Mouse (Mus musculus) MEL (cell line): ENCODE measurements around the gene Ablim1. TPM values are rescaled to one million over a fixed set of nuclear protein-coding genes. Genes with fewer than 3 reads are reported as not detected.

Source experiments
- DNase-seq: peaks from one replicate; pipeline ENCODE4 v3.0.0; 2011; ENCODE audit warnings: low read depth, low spot score
- H3K27ac ChIP-seq: 2 replicates; pipeline ENCODE4 v1.5.1; 2012; ENCODE audit warnings: low read depth, mild to moderate bottlenecking, control low read depth, low read length, moderate library complexity; ENCODE audit not compliant: control insufficient read depth
- H3K27me3 ChIP-seq, 2 experiments: fragments of 150-350 bp in 1 of 2; sonication (generic) in 1 of 2; 2 replicates each; pipeline ENCODE4 v1.6.1; 2012; ENCODE audit warnings: low read length in 2 of 2, mild to moderate bottlenecking in 2 of 2, improper control_type of control experiment in 1 of 2, moderate library complexity in 1 of 2; ENCODE audit not compliant: insufficient read depth in 2 of 2, control insufficient read depth in 1 of 2
- H3K36me3 ChIP-seq, 2 experiments: 2 replicates each; pipeline ENCODE4 v1.6.1; 2012 to 2014; ENCODE audit warnings: low read length in 2 of 2, improper control_type of control experiment in 1 of 2, inconsistent platforms in 1 of 2, mild to moderate bottlenecking in 1 of 2; ENCODE audit not compliant: insufficient read depth in 2 of 2, control insufficient read depth in 1 of 2
- H3K4me1 ChIP-seq, 2 experiments: fragments of 150-350 bp in 1 of 2; sonication (generic) in 1 of 2; 2 replicates each; pipeline ENCODE4 v1.6.1; 2012; ENCODE audit warnings: low read length in 2 of 2, improper control_type of control experiment in 1 of 2, mild to moderate bottlenecking in 1 of 2; ENCODE audit not compliant: insufficient read depth in 2 of 2, control insufficient read depth in 1 of 2
- H3K4me3 ChIP-seq, 2 experiments: fragments of 150-350 bp in 1 of 2; sonication (generic) in 1 of 2; 2 replicates each; pipeline ENCODE4 v1.5.1; 2012; ENCODE audit warnings: low read depth in 2 of 2, low read length in 2 of 2, mild to moderate bottlenecking in 2 of 2, moderate library complexity in 2 of 2, control low read depth in 1 of 2, improper control_type of control experiment in 1 of 2; ENCODE audit not compliant: control insufficient read depth in 1 of 2, insufficient read depth in 1 of 2
- H3K79me2 ChIP-seq: 2 replicates; pipeline ENCODE4 v1.6.1; 2012; ENCODE audit warnings: mild to moderate bottlenecking, low read length, moderate library complexity; ENCODE audit not compliant: control insufficient read depth, poor library complexity, insufficient read depth
- H3K9ac ChIP-seq: 2 replicates; pipeline ENCODE4 v1.6.1; 2012; ENCODE audit warnings: low read depth, mild to moderate bottlenecking, control low read depth, low read length, moderate library complexity; ENCODE audit not compliant: control insufficient read depth, poor library complexity, severe bottlenecking
- H3K9me3 ChIP-seq: fragments of 150-350 bp; sonication (generic); replicated peaks from 2 replicates; pipeline ENCODE4 v1.6.1; 2012; ENCODE audit warnings: mild to moderate bottlenecking, low read length, improper control_type of control experiment, moderate library complexity; ENCODE audit not compliant: insufficient read depth
- BHLHE40 ChIP-seq: IDR thresholded peaks from 2 replicates; pipeline ENCODE4 v1.6.1; 2012; ENCODE audit warnings: low read depth, mild to moderate bottlenecking, inconsistent platforms, low read length, improper control_type of control experiment, borderline replicate concordance
- CHD1 ChIP-seq: IDR thresholded peaks from 2 replicates; pipeline ENCODE4 v1.6.1; 2012; ENCODE audit warnings: low read depth, mild to moderate bottlenecking, inconsistent platforms, low read length, improper control_type of control experiment
- CHD2 ChIP-seq: IDR thresholded peaks from 2 replicates; pipeline ENCODE4 v1.6.1; 2011; ENCODE audit warnings: low read length, improper control_type of control experiment
- E2F4 ChIP-seq: IDR thresholded peaks from 2 replicates; pipeline ENCODE4 v1.6.1; 2011; ENCODE audit warnings: low read depth, low read length, improper control_type of control experiment, borderline replicate concordance
- ETS1 ChIP-seq: IDR thresholded peaks from 2 replicates; pipeline ENCODE4 v1.6.1; 2012; ENCODE audit warnings: low read depth, mild to moderate bottlenecking, inconsistent platforms, low read length, improper control_type of control experiment, moderate library complexity
- JUND ChIP-seq: IDR thresholded peaks from 2 replicates; pipeline ENCODE4 v1.6.1; 2011; ENCODE audit warnings: low read depth, mild to moderate bottlenecking, improper control_type of control experiment, low read length
- MAZ ChIP-seq: IDR thresholded peaks from 2 replicates; pipeline ENCODE4 v1.6.1; 2012; ENCODE audit warnings: low read depth, mild to moderate bottlenecking, inconsistent platforms, low read length, improper control_type of control experiment
- MEF2A ChIP-seq: IDR thresholded peaks from 2 replicates; pipeline ENCODE4 v1.6.1; 2014; ENCODE audit warnings: low read depth, mild to moderate bottlenecking, inconsistent platforms, low read length, improper control_type of control experiment; ENCODE audit not compliant: poor library complexity, insufficient replicate concordance, severe bottlenecking; ENCODE audit errors: extremely low read depth
- MYB ChIP-seq: IDR thresholded peaks from 2 replicates; pipeline ENCODE4 v1.6.1; 2011; ENCODE audit warnings: mild to moderate bottlenecking, low read depth, low read length, improper control_type of control experiment
- NRF1 ChIP-seq: IDR thresholded peaks from 2 replicates; pipeline ENCODE4 v1.6.1; 2014; ENCODE audit warnings: low read depth, mild to moderate bottlenecking, inconsistent platforms, low read length, improper control_type of control experiment, moderate library complexity; ENCODE audit not compliant: poor library complexity, insufficient read depth, severe bottlenecking
- POLR2AphosphoS2 ChIP-seq: IDR thresholded peaks from 2 replicates; pipeline ENCODE4 v1.6.1; 2011; ENCODE audit warnings: low read length, improper control_type of control experiment
- RAD21 ChIP-seq: IDR thresholded peaks from 2 replicates; pipeline ENCODE4 v1.6.1; 2011; ENCODE audit warnings: mild to moderate bottlenecking, low read depth, low read length, improper control_type of control experiment
- SMC3 ChIP-seq: IDR thresholded peaks from 2 replicates; pipeline ENCODE4 v1.6.1; 2011; ENCODE audit warnings: low read depth, low read length, improper control_type of control experiment
- TAL1 ChIP-seq: IDR thresholded peaks from 2 replicates; pipeline ENCODE4 v1.6.1; 2012; ENCODE audit warnings: mild to moderate bottlenecking, inconsistent platforms, low read length, moderate library complexity, mixed read lengths
- TBP ChIP-seq: IDR thresholded peaks from 2 replicates; pipeline ENCODE4 v1.8.0; 2011; ENCODE audit warnings: low read depth, low read length, improper control_type of control experiment
- TCF12 ChIP-seq: IDR thresholded peaks from 2 replicates; pipeline ENCODE4 v1.6.1; 2014; ENCODE audit warnings: low read depth, mild to moderate bottlenecking, inconsistent platforms, low read length, improper control_type of control experiment, moderate library complexity
- UBTF ChIP-seq: IDR thresholded peaks from 2 replicates; pipeline ENCODE4 v1.6.1; 2012; ENCODE audit warnings: low read depth, mild to moderate bottlenecking, inconsistent platforms, low read length, improper control_type of control experiment, moderate library complexity, borderline replicate concordance; ENCODE audit not compliant: insufficient read depth
- USF1 ChIP-seq: IDR thresholded peaks from 2 replicates; pipeline ENCODE4 v1.6.1; 2014; ENCODE audit warnings: low read depth, mild to moderate bottlenecking, inconsistent platforms, low read length, improper control_type of control experiment, moderate library complexity
- ZC3H11A ChIP-seq: IDR thresholded peaks from 2 replicates; pipeline ENCODE4 v1.6.1; 2012; ENCODE audit warnings: low read depth, mild to moderate bottlenecking, inconsistent platforms, low read length, improper control_type of control experiment
- ZKSCAN1 ChIP-seq: IDR thresholded peaks from 2 replicates; pipeline ENCODE4 v1.6.1; 2012; ENCODE audit warnings: low read depth, mild to moderate bottlenecking, inconsistent platforms, low read length, improper control_type of control experiment, moderate library complexity
- ZMIZ1 ChIP-seq: IDR thresholded peaks from 2 replicates; pipeline ENCODE4 v1.6.1; 2012; ENCODE audit warnings: low read depth, mild to moderate bottlenecking, inconsistent platforms, low read length, improper control_type of control experiment, moderate library complexity
- ZNF384 ChIP-seq: IDR thresholded peaks from 2 replicates; pipeline ENCODE4 v1.6.1; 2012; ENCODE audit warnings: low read depth, mild to moderate bottlenecking, inconsistent platforms, low read length, improper control_type of control experiment
- polyA plus RNA-seq, 2 experiments: library from polyadenylated mRNA; stranded (reverse) in 1 of 2; unstranded in 1 of 2; fragments of >175 nt in 1 of 2; fragments of >200 nt in 1 of 2; gene quantifications; 2 replicates each; pipeline versions ENCODE4 v1.2.1 to v1.2.4; 2012; ENCODE audit warnings: low replicate concordance in 2 of 2, low read depth in 1 of 2; ENCODE audit not compliant: insufficient read length in 2 of 2, insufficient read depth in 1 of 2, missing spikeins in 1 of 2
- total RNA-seq: library from RNA; depleted of rRNA; stranded (reverse); fragments of 300-350 nt; gene quantifications from 2 replicates; pipeline ENCODE4 v1.2.3, GENCODE M21; 2012

Ablim1 gene
- total and polyA plus RNA-seq, 3 experiments = not detected

DNA sequence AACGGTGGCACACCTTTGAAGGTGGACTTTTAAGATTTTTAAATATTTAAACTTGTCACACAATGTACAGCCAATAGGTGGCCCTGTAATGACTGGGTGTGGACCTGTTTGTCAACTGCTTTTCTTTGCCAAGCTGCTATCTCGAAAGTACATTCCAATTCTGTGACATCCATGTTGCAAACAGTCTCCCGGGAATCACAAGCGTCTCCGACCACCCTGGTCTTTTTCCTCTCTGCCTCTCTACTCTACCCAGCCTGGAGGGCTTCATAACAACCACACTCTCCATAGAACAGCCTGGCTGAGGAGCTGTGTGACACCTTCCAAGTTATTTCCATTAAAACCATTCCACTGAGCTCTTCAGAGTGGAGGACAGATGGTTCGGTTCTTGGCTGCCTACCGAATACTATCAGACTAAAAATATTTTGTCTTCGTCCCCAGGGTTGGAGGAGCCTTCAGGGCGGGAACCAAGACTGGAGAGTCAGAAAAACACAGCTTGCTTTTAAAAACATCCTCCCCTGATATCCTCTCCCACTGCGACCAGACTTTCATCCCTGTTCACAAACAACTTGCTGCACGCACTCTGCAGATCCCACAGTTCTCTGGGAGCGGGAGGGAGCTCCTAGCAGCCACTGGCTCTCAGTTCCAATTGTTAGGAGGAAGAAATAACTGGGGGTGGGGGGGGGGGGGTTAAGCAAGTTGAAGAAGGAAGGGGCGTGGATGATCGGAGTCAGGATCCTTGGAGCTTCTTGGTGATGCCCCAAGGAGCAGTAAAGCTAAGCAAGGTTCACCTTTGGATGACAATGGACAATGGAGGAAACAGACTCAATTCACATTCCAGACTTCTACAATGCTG lies 216.3 kb downstream of the Ablim1 start:
- H3K9ac ChIP-seq = no peak overlapping the region
- no peaks in the 10 kb centered on the region for H3K4me1 ChIP-seq
- no peaks in the 10 kb centered on the region for H3K9me3 ChIP-seq
- H3K27me3 ChIP-seq = no peaks in the 10 kb centered on the region
- TF ChIP-seq BHLHE40 (no peak), CHD2 (no peak), MYB (no peak), NRF1 (no peak), MAZ (no peak), SMC3 (no peak), JUND (no peak), USF1 (no peak), UBTF (no peak), POLR2AphosphoS2 (no peak), TAL1 (no peak), MEF2A (no peak)
- TF ChIP-seq, all 39 proteins: peak for 0
- Histone ChIP-seq H3K4me3 (no peak overlapping the region), H3K79me2 (no peaks in the 10 kb centered on the region), H3K27ac (no peak overlapping the region), H3K36me3 (no peaks in the 10 kb centered on the region)
- DNase-seq = no peak

DNA sequence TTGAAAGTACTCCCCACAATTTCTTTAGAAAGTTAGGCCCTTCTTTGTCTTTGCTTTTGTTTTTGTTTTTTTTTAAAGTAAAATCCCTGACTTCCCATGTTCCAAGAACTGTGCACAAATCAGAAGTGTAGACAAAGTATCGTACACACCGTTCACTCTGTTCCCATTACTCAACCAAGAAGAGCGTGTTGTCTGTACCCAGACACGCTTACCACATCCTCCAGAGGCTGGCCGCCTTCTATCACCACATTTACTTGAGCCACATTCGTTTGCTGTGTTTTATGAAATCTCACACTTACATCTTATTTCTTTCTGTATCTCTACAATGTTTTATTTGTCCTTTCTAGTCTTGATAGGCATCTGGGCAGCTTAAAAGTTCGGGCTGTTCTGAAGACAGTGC lies 219.4 kb downstream of the Ablim1 start:
- Histone ChIP-seq H3K27me3 (no peaks in the 10 kb centered on the region; a peak in 3 of 4 replicates), H3K4me1 (no peaks in the 10 kb centered on the region), H3K79me2 (no peaks in the 10 kb centered on the region), H3K9me3 (no peaks in the 10 kb centered on the region), H3K4me3 (no peak overlapping the region), H3K36me3 (no peaks in the 10 kb centered on the region), H3K9ac (no peak overlapping the region), H3K27ac (no peak overlapping the region)
- TF ChIP-seq NRF1 = no peak
- no peak for TF ChIP-seq USF1
- TF ChIP-seq TBP = no peak
- no peak for TF ChIP-seq ZC3H11A
- TF ChIP-seq RAD21 = no peak
- no peak for TF ChIP-seq ZMIZ1
- no peak for TF ChIP-seq POLR2AphosphoS2
- no peak for TF ChIP-seq ZNF384
- no peak for TF ChIP-seq SMC3
- no peak for TF ChIP-seq ZKSCAN1
- TF ChIP-seq CHD1 = no peak
- no peak for TF ChIP-seq TCF12
- TF ChIP-seq ETS1 = no peak
- TF ChIP-seq E2F4 = no peak
- no peak for TF ChIP-seq MAZ
- TF ChIP-seq MYB = no peak
- no peak for DNase-seq
